Mouse (Mus musculus): ENCODE data around the gene A530064D06Rik. TPM values are rescaled to one million over a fixed set of nuclear protein-coding genes. Genes with fewer than 3 reads are reported as not detected.
"Not testable (repeated sequence)": the region's sequence is repeated elsewhere in the genome, so short reads cannot be mapped to it uniquely, and the experiment has no call there.

A530064D06Rik gene
- polyA plus RNA-seq (2015; fragmentation: Nextera tagmentation; extraction: Ambion mirVana) = 0.04 and 0.12 TPM in 2 replicates

DNA sequence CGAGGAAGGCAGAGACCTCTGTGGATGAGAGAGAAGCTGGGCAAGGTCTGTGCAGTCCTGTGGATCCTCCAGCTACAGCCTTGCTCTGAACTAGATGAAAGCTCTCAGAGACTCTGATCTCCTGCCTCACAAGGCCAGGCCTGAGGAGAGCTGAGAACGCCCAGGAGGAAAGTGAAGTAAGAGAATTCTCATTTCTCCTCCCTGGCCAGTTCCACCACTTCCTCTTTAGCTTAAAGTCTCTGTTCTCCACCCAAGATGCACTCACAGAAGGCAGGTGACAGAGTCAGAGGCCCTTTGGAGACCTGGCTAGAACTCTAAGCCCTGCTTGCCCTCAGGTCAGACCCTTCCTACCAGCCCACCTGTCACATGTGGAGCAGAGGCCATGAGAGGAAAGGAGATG lies at the start of gene A530064D06Rik:
A530064D06Rik (minus strand) TSS at position 173 of the 400 bp plus-strand sequence.
- H3K4me2 ChIP-seq; ATAC-seq (ENCODE audit: extremely low read depth, insufficient number of reproducible peaks, low FRiP score, low TSS enrichment); H3K4me1 ChIP-seq; H3K27me3 ChIP-seq (replicated peaks); H3K36me3 ChIP-seq; H3K4me3 ChIP-seq; H3K27ac ChIP-seq (replicated peaks); H3K9ac ChIP-seq; H3K9me3 ChIP-seq: not testable (repeated sequence)
- 60% methylated on average over 2 of the region's 2 CpGs for WGBS

DNA sequence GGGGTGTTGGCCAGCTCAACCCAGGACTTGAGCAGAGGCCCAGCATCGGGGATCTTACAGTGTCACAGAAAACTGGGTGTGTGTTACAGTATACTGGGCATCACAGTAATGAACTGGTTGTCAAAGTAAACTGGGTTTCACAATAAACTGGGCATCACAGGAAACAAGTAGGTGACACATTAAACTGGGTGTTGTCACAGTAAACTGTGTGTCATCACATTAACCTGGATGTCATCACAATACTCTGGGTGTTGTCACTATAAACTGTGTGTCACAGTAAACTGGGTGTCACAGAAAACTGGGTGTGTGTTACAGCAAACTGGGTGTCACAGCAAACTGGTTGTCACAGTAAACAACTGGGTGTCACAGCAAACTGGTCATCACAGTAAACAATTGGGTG lies 48.4 kb upstream of the A530064D06Rik start:
- H3K27ac ChIP-seq (replicated peaks) = no peak overlapping the region
- H3K36me3 ChIP-seq = no peaks in the 10 kb centered on the region
- no peak overlapping the region for H3K4me2 ChIP-seq
- H3K4me1 ChIP-seq = no peaks in the 10 kb centered on the region
- no peaks in the 10 kb centered on the region for H3K27me3 ChIP-seq (replicated peaks)
- H3K9ac ChIP-seq = no peak overlapping the region
- H3K4me3 ChIP-seq = no peak overlapping the region
- H3K9me3 ChIP-seq = 0 out of 2 replicates have a peak, but pooled peaks cover 4% of the 10 kb centered on the region
- ATAC-seq (ENCODE audit: extremely low read depth, insufficient number of reproducible peaks, low FRiP score, low TSS enrichment) = no peak
- 77% methylated on average over 1 of the region's 1 CpGs for WGBS

DNA sequence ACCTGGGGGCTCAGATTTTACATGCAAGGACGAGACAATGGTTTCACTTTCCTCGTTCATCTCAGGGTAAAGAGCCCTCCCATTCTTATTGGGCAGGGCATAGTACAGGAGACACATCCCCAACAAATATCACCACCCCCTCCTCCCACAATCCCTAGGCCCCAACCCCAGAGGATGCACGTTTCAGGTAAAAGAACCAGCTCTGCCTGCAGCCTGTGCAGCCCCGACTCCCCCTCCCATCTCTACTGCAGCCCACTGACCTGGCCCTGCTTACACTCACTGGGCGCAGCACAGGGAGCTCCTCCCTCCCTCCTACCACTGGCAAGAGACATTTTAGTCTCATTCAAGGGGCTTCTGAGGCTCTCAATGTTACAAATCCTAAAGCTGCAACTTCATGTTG lies 46.4 kb upstream of the A530064D06Rik start:
- Histone ChIP-seq H3K4me1 (no peaks in the 10 kb centered on the region), H3K9me3 (0 out of 2 replicates have a peak, but pooled peaks cover 4% of the 10 kb centered on the region), H3K27me3 (replicated peaks) (no peaks in the 10 kb centered on the region), H3K9ac (no peak overlapping the region), H3K27ac (replicated peaks) (no peak overlapping the region), H3K4me2 (no peak overlapping the region), H3K4me3 (no peak overlapping the region), H3K36me3 (no peaks in the 10 kb centered on the region)
- WGBS = 59% methylated on average over 5 of the region's 5 CpGs
- no peak for ATAC-seq (ENCODE audit: extremely low read depth, insufficient number of reproducible peaks, low FRiP score, low TSS enrichment)

DNA sequence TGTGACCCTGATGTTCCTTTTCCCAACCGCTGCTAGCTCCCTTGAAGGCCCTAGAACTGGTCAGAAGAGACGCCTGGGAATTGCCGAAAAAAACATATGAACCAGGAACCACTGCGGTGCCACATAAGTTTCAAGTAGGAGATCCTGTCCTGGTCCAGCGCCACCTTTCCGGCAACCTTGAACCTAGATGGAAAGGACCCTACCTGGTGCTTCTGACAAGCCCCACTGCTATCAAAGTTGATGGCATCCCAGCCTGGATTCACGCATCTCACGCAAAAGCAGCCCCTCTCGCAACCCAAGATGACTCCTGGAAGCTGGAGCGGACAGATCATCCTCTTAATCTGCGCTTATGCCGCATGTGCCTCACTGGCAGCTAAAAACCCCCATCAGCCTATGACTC lies 45.5 kb upstream of the A530064D06Rik start:
- WGBS = 90% methylated on average over 12 of the region's 12 CpGs
- no peak for ATAC-seq (ENCODE audit: extremely low read depth, insufficient number of reproducible peaks, low FRiP score, low TSS enrichment)
- Histone ChIP-seq H3K36me3 (no peaks in the 10 kb centered on the region), H3K4me1 (no peaks in the 10 kb centered on the region), H3K9me3 (0 out of 2 replicates have a peak, but pooled peaks cover 4% of the 10 kb centered on the region), H3K27ac (replicated peaks) (no peak overlapping the region), H3K4me3 (no peak overlapping the region), H3K9ac (no peak overlapping the region), H3K27me3 (replicated peaks) (no peaks in the 10 kb centered on the region), H3K4me2 (no peak overlapping the region)

DNA sequence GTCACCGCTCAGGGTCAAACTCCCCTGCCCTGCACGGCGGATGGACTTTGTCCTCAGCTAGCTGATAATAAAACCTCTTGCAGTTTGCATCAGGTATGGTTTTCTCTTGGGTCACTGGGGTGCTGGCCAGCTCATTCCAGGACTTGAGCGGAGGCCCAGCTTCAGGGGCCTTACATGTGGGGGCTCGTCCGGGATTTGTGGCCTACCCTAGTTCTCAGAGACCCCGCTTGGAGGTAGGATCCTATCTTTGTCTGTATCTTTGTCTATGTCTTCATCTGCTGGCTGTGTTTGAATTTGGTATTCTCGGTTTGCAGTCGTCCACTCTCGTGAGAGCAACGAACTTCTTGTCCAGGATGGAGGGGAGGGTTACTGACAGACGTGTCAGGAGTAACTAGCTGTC lies 36.0 kb upstream of the A530064D06Rik start:
- no peak for ATAC-seq (ENCODE audit: extremely low read depth, insufficient number of reproducible peaks, low FRiP score, low TSS enrichment)
- H3K4me2 ChIP-seq = no peak overlapping the region
- WGBS = 88% methylated on average over 12 of the region's 12 CpGs
- no peaks in the 10 kb centered on the region for H3K27me3 ChIP-seq (replicated peaks)
- H3K4me3 ChIP-seq = no peak overlapping the region
- H3K27ac ChIP-seq (replicated peaks) = no peak overlapping the region
- peaks cover 37% of the 10 kb centered on the region for H3K9me3 ChIP-seq
- no peaks in the 10 kb centered on the region for H3K36me3 ChIP-seq
- H3K4me1 ChIP-seq = no peaks in the 10 kb centered on the region
- no peak overlapping the region for H3K9ac ChIP-seq

DNA sequence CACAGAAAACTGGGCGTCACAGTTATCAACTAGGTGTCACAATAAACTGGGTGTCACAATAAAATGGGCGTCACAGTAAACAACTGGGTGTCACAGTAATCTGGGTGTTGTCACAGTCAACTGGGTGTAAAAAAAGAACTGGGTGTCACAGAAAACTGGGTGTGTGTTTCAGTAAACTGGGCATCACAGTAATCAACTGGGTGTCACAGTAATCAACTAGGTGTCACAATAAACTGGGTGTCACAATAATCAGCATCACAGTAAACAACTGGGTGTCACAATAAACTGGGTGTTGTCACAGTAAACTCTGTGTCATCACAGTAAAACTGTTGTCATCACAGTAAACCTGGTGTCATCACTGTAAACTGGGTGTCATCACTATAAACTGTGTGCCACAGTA lies 25.3 kb upstream of the A530064D06Rik start:
- no peaks in the 10 kb centered on the region for H3K36me3 ChIP-seq
- WGBS = 56% methylated on average over 2 of the region's 2 CpGs
- H3K27ac ChIP-seq (replicated peaks) = no peak overlapping the region
- H3K4me1 ChIP-seq = no peaks in the 10 kb centered on the region
- no peaks in the 10 kb centered on the region for H3K9me3 ChIP-seq
- H3K4me2 ChIP-seq = no peak overlapping the region
- no peaks in the 10 kb centered on the region for H3K27me3 ChIP-seq (replicated peaks)
- H3K4me3 ChIP-seq = no peak overlapping the region
- no peak overlapping the region for H3K9ac ChIP-seq
- ATAC-seq (ENCODE audit: extremely low read depth, insufficient number of reproducible peaks, low FRiP score, low TSS enrichment) = no peak

DNA sequence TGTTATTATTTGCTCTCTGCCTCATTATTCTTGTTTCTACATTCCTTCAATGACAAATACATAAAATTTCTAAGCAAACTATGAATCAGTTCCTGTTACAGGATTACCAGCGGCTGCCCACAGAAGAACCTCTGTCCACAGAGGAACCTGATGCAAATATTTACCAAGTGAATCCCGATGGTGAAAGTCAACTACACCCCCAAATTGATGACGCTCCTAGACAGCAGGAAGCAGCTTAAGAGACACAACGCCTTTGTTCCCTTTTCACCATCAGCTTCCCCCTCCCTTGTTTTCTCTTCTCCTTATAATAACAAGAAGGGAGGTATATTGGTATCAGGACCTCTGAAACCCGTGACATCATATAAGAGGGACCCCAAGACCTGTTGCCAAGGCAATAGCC lies 18.2 kb upstream of the A530064D06Rik start:
- 67% methylated on average over 5 of the region's 5 CpGs for WGBS

DNA sequence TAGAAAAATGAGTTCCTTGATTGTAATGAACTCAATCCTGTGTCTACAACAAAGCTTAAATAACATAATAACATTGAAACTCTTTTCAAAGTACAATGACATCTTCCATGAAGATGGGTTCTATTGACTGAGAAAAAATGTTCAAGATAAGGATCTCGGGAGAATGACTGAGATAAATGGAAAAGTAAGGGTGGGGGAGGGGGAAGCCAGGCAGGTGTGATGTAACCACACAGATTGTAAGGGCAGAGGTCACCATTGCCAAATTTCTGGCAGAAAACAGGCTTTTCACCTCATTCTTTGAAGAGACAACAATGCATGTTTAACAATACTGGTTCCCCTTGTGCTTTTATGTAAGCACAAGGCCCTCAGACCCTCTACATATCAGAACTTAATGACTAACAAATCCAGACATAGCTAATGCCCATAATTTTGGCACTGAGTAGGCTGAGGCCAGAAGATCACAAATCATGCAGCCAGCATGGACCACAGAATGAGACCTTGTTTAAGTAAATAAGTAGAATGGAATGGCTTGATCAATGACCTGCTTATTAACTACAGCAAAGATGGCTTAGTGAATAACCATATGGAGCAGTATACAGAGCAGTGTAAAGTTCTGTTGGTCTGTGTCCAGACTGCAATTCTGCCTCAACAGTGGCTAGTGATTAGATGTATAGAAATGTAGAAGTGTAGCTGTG lies 9.5 kb downstream of the A530064D06Rik start:
- Histone ChIP-seq H3K9ac (no peak overlapping the region), H3K4me3 (no peak overlapping the region), H3K36me3 (no peaks in the 10 kb centered on the region), H3K9me3 (peaks cover 13% of the 10 kb centered on the region; the same call in 1 of the 2 replicates), H3K4me1 (no peaks in the 10 kb centered on the region), H3K27ac (replicated peaks) (no peak overlapping the region), H3K4me2 (no peak overlapping the region), H3K27me3 (replicated peaks) (no peaks in the 10 kb centered on the region)
- 34% methylated on average over 1 of the region's 1 CpGs for WGBS
- ATAC-seq (ENCODE audit: extremely low read depth, insufficient number of reproducible peaks, low FRiP score, low TSS enrichment) = no peak

More for the DNA sequence above, 18.2 kb upstream of the A530064D06Rik start:
- no peak overlapping the region for H3K9ac ChIP-seq
- ATAC-seq (ENCODE audit: extremely low read depth, insufficient number of reproducible peaks, low FRiP score, low TSS enrichment) = no peak
- H3K4me3 ChIP-seq = no peak overlapping the region
- no peaks in the 10 kb centered on the region for H3K9me3 ChIP-seq
- H3K4me1 ChIP-seq = no peaks in the 10 kb centered on the region
- H3K27me3 ChIP-seq (replicated peaks) = no peaks in the 10 kb centered on the region
- H3K27ac ChIP-seq (replicated peaks) = no peak overlapping the region
- no peak overlapping the region for H3K4me2 ChIP-seq
- no peaks in the 10 kb centered on the region for H3K36me3 ChIP-seq

DNA sequence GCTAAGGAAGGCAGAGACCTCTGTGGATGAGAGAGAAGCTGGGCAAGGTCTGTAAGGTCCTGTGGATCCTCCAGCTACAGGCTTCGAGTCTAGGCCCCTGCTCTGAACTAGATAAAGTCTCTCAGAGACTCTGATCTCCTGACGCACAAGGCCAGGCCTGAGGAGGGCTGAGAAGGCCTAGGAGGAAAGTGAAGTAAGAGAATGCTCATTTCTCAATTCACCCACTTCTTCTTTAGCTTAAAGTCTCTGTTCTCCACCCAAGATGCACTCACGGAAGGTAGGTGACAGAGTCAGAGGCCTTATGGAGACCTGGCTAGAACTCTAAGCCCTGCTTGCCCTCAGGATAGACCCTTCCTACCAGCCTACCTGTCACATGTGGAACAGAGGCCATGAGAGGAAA lies 21.0 kb downstream of the A530064D06Rik start, which contains the start of gene 9830107B12Rik:
9830107B12Rik (minus strand) TSS at position 149 of the 400 bp plus-strand sequence.
- H3K9me3 ChIP-seq = no peaks in the 10 kb centered on the region; the same call in 1 of the 2 replicates
- ATAC-seq (ENCODE audit: extremely low read depth, insufficient number of reproducible peaks, low FRiP score, low TSS enrichment) = no peak

DNA sequence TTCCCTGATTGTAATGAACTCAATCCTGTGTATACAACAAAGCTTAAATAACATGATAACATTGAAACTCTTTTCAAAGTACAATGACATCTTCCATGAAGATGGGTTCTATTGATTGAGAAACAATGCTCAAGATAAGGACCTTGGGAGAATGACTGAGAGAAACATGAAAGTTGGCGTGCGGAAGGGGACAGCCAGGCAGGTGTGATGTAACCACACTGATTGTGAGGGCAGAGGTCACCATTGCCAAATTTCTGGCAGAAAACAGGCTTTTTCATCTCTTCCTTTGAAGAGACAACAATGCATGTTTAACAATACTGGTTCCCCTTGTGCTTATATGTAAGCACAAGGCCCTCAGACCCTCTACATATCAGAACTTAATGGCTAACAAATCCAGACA lies 34.3 kb downstream of the A530064D06Rik start:
- Histone ChIP-seq H3K27ac (replicated peaks) (no peak overlapping the region), H3K4me3 (no peak overlapping the region), H3K9me3 (no peaks in the 10 kb centered on the region), H3K27me3 (replicated peaks) (no peaks in the 10 kb centered on the region), H3K9ac (no peak overlapping the region), H3K4me1 (no peaks in the 10 kb centered on the region), H3K36me3 (no peaks in the 10 kb centered on the region), H3K4me2 (no peak overlapping the region)
- WGBS = 78% methylated on average over 2 of the region's 2 CpGs
- ATAC-seq (ENCODE audit: extremely low read depth, insufficient number of reproducible peaks, low FRiP score, low TSS enrichment) = no peak

More for the DNA sequence above, 21.0 kb downstream of the A530064D06Rik start, which contains the start of gene 9830107B12Rik:
- no peak within 1 kb of the TSS for H3K27ac ChIP-seq (replicated peaks)
- no peak within 1 kb of the TSS for H3K4me3 ChIP-seq
- H3K36me3 ChIP-seq = no peaks in the 10 kb centered on the region
- 56% methylated on average over 3 of the region's 3 CpGs for WGBS
- H3K9ac ChIP-seq = no peak within 1 kb of the TSS
- no peaks in the 10 kb centered on the region; the same call in 1 of the 2 replicates for H3K27me3 ChIP-seq (replicated peaks)
- H3K4me2 ChIP-seq = no peak within 1 kb of the TSS
- H3K4me1 ChIP-seq = no peaks in the 10 kb centered on the region

DNA sequence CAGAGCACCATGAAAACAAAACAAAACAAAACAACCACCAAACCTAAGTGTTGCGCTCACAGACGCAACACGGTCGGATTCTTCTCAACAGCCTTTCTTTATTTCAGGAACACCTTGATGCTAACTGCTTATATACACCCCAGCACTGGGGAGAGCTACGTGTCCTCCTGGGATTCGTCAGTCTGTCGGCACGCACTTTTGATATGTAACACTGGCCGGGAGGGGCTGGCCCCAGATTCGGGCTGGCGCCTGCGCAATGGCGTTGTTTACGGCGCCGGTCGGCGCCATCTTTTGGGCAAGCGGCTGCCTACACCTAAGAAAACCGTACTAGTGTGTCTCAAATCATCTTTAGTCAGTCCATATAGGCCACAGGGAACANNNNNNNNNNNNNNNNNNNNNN lies 46.6 kb downstream of the A530064D06Rik start:
- Histone ChIP-seq H3K4me3 (no peak overlapping the region), H3K4me1 (no peaks in the 10 kb centered on the region), H3K36me3 (no peaks in the 10 kb centered on the region), H3K4me2 (no peak overlapping the region), H3K9ac (no peak overlapping the region), H3K9me3 (no peaks in the 10 kb centered on the region), H3K27me3 (replicated peaks) (0 out of 2 replicates have a peak, but pooled peaks cover 5% of the 10 kb centered on the region), H3K27ac (replicated peaks) (no peak overlapping the region)
- ATAC-seq (ENCODE audit: extremely low read depth, insufficient number of reproducible peaks, low FRiP score, low TSS enrichment) = no peak
- WGBS = 76% methylated on average over 20 of the region's 20 CpGs

DNA sequence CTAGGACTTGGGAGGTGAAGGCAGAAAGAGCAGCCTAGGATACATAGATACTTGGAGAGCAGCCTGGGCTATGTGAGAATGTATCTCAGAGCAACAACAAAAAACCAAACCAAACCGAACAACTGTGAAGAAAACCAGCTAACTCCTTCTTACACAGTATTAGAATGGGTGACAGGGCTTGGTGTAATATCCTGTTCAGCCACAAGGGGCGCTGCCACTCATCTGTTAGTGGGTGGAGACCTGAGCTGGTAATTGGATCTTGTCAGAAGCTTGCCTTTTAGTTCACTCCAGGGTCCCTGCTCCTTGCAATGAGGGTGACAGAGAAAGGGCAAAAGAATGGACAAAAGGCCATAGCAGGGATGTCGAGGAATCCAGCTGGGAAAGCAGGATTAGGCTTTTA lies 47.4 kb downstream of the A530064D06Rik start:
- WGBS = 17% methylated on average over 3 of the region's 3 CpGs
- no peak for ATAC-seq (ENCODE audit: extremely low read depth, insufficient number of reproducible peaks, low FRiP score, low TSS enrichment)
- Histone ChIP-seq H3K27ac (replicated peaks) (no peak overlapping the region), H3K27me3 (replicated peaks) (0 out of 2 replicates have a peak, but pooled peaks cover 3% of the 10 kb centered on the region), H3K4me3 (no peak overlapping the region), H3K9ac (no peak overlapping the region), H3K36me3 (no peaks in the 10 kb centered on the region), H3K4me2 (no peak overlapping the region), H3K9me3 (no peaks in the 10 kb centered on the region), H3K4me1 (no peaks in the 10 kb centered on the region)
